Mouse (Mus musculus): ENCODE measurements around the gene Crybg1. TPM values are rescaled to one million over a fixed set of nuclear protein-coding genes. Genes with fewer than 3 reads are reported as not detected.

Gene Crybg1
- polyA plus RNA-seq, 1 experiment: 0.40 TPM

DNA sequence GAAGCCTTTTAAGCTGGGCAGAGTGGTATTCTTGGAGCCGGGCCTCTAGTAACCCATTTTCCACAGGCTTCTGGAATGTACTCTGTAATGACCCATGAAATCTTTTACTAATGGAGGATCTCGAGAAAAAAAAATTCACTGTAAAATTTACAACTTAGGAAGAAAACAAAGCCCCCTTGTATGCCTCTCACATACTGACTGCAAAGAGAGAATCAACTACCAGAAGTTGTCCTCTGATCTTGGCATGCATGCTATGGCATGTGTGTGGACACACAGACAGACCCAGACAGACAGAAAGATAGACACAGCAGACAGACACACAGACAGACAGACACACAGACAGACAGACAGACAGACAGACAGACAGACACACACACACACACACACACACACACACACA, 8.8 kb upstream of the Crybg1 start:
- H3K4me3 ChIP-seq (ENCODE audit: insufficient read depth, low read length): no peak overlapping the region
- no peak for TF ChIP-seq CTCF (IDR thresholded peaks at IDR 0.05; ENCODE audit: extremely low read depth, insufficient read depth, low read length)
- no peak for TF ChIP-seq POLR2A (IDR thresholded peaks at IDR 0.05; ENCODE audit: extremely low read depth, insufficient read depth, low read length)
- no peaks in the 10 kb centered on the region for H3K4me1 ChIP-seq (ENCODE audit: control insufficient read depth, insufficient read depth, low read length)
- H3K27ac ChIP-seq (ENCODE audit: insufficient read depth, low read length): no peak overlapping the region

DNA sequence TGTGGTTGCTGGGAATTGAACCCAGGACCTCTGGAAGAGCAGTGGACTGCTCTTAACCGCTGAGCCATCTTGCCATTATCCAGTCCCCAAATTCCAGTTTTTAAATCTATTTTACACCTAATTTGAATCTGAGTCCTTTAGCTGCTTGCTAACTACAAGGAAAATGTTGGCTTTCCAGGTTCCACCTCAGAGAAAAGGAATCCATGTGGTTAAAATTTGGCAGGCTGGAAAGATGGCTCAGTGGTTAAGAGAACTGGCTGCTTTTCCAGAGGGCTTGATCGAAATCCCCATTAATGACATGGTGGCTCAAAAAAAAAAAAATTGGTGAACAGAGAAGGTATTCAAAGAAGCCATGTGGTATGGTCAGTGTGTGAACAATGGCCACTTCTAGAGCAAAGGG, 1.8 kb upstream of the Crybg1 start:
- H3K4me1 ChIP-seq (ENCODE audit: control insufficient read depth, insufficient read depth, low read length): no peaks in the 10 kb centered on the region
- TF ChIP-seq CTCF (IDR thresholded peaks at IDR 0.05; ENCODE audit: extremely low read depth, insufficient read depth, low read length): no peak
- TF ChIP-seq POLR2A (IDR thresholded peaks at IDR 0.05; ENCODE audit: extremely low read depth, insufficient read depth, low read length): no peak
- no peak overlapping the region for H3K27ac ChIP-seq (ENCODE audit: insufficient read depth, low read length)
- no peak overlapping the region for H3K4me3 ChIP-seq (ENCODE audit: insufficient read depth, low read length)

DNA sequence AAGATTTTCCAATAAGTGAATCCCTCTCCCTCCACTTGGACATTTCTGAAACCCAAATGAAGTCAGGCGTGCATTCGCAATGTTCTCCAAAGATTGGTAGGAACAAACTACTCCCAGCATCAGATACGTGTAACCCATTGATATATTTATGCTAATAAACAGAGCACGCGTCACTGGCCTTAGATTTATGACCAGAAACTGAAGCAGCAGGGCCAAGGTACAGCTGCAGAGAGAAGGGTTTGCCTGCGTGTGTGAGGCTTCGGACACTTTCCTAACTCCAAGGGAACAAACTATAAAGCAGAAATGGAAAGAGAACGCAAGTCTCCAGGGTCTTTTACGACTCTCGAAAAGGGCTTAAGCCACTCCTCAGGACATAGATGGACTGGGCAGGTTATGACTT, 5.3 kb downstream of the Crybg1 start:
- H3K27ac ChIP-seq (ENCODE audit: insufficient read depth, low read length): no peak overlapping the region
- H3K4me3 ChIP-seq (ENCODE audit: insufficient read depth, low read length): no peak overlapping the region
- TF ChIP-seq POLR2A (IDR thresholded peaks at IDR 0.05; ENCODE audit: extremely low read depth, insufficient read depth, low read length) (no peak), CTCF (IDR thresholded peaks at IDR 0.05; ENCODE audit: extremely low read depth, insufficient read depth, low read length) (no peak)
- H3K4me1 ChIP-seq (ENCODE audit: control insufficient read depth, insufficient read depth, low read length): no peaks in the 10 kb centered on the region

DNA sequence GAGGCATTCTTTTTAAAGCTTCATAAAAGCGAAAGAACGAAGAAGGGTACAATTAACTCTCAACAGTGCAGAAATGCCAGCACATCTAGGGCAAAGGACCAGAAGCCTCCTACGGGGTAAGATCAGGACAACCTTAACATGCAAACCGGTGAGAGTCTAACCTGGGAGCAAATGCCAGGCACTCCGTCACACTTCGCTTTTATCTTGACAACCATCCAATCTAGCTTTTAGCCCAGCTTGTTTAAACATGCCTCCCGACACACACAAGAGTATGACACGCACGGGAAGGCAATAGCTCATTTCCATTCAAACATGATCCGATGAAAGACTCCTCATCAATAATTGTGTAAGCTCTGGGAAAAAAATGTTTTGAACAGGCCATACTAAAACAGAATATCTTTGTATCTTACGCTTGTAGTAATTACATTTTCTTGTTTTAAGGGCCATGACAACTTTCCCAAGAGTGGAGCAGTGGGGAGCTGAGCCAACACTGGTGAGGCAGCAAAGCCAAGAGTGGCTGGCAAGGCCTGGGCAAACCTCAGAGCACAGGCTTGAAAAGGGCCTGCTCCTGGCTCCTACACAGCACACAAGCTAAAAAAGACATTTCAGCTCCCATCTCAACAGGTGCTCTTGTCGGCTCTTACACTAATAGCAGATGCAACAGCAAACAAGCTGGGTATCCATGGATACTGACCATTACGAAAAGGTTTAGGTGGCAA, 10.4 kb downstream of the Crybg1 start:
- Histone ChIP-seq H3K4me3 (ENCODE audit: insufficient read depth, low read length) (no peak overlapping the region), H3K4me1 (ENCODE audit: control insufficient read depth, insufficient read depth, low read length) (no peaks in the 10 kb centered on the region), H3K27ac (ENCODE audit: insufficient read depth, low read length) (no peak overlapping the region)
- TF ChIP-seq CTCF (IDR thresholded peaks at IDR 0.05; ENCODE audit: extremely low read depth, insufficient read depth, low read length): no peak
- no peak for TF ChIP-seq POLR2A (IDR thresholded peaks at IDR 0.05; ENCODE audit: extremely low read depth, insufficient read depth, low read length)

DNA sequence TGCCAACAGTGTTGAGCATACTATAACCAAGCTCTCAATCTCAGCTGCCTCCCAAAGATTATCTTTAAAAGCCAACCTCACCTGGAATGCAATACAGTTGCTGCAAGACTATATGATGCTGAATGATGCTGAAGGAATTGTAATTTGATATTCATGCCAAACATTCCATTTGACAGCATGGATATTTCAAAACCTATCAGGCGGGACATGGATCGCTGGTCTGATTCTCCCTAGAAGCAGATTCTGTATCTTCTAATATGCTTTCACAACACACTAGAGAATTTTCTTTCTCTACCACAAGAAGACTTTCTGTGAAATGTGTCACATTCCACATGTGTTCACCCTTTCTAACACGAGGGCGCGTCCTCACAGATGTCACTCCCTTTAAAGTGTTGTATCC, 22.6 kb downstream of the Crybg1 start:
- H3K27ac ChIP-seq (ENCODE audit: insufficient read depth, low read length): no peak overlapping the region
- H3K4me1 ChIP-seq (ENCODE audit: control insufficient read depth, insufficient read depth, low read length): no peaks in the 10 kb centered on the region
- no peak overlapping the region for H3K4me3 ChIP-seq (ENCODE audit: insufficient read depth, low read length)
- TF ChIP-seq POLR2A (IDR thresholded peaks at IDR 0.05; ENCODE audit: extremely low read depth, insufficient read depth, low read length): no peak
- TF ChIP-seq CTCF (IDR thresholded peaks at IDR 0.05; ENCODE audit: extremely low read depth, insufficient read depth, low read length): no peak

DNA sequence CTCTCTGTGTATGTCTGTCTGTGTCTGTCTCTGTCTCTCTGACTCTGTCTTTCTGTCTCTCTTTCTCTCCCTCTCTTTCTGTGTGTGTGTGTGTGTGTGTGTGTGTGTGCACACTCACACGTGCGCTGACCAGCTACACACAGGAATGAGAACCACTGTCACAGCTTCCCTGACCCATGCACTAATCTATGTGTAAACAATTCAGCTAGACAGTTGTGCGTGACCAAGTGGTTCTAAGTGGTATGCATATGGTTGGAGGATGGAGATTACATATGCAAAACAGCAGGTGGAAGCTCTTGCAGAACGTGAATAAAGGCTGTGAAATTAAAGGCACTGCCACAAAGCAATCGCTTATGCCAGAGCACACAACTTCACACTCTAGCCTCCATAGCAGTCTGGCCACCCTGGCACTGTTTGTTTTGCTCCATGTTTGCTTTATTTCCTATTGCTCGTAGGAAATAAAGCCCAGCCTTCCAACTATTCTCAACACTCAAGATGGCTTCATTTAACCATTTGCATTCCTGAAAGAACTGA, 24.2 kb downstream of the Crybg1 start:
- no peak overlapping the region for H3K4me3 ChIP-seq (ENCODE audit: insufficient read depth, low read length)
- no peaks in the 10 kb centered on the region for H3K4me1 ChIP-seq (ENCODE audit: control insufficient read depth, insufficient read depth, low read length)
- TF ChIP-seq CTCF (IDR thresholded peaks at IDR 0.05; ENCODE audit: extremely low read depth, insufficient read depth, low read length): no peak
- no peak for TF ChIP-seq POLR2A (IDR thresholded peaks at IDR 0.05; ENCODE audit: extremely low read depth, insufficient read depth, low read length)
- H3K27ac ChIP-seq (ENCODE audit: insufficient read depth, low read length): no peak overlapping the region

DNA sequence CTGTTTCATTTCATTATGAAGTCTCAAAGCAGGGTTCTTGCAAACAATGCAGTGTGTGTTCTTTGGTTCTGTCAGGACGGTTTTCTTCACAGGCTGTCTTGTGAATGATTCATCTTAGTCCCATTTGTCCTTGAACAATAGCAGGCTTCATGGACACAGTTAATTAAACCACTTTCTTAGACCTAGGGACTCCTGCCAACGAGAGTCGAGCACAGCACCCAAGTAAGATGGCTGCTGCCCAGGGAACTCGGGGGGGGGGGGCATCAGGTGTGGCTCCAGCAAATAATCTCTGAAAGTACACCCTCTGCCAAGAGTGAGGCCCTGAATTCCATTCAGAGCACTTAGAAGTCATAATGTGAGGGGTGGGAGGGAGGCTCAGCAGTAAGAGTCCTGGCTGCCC, 30.0 kb downstream of the Crybg1 start:
- Histone ChIP-seq H3K4me3 (ENCODE audit: insufficient read depth, low read length) (no peak overlapping the region), H3K27ac (ENCODE audit: insufficient read depth, low read length) (no peak overlapping the region), H3K4me1 (ENCODE audit: control insufficient read depth, insufficient read depth, low read length) (no peaks in the 10 kb centered on the region)
- TF ChIP-seq CTCF (IDR thresholded peaks at IDR 0.05; ENCODE audit: extremely low read depth, insufficient read depth, low read length): no peak
- TF ChIP-seq POLR2A (IDR thresholded peaks at IDR 0.05; ENCODE audit: extremely low read depth, insufficient read depth, low read length): no peak

DNA sequence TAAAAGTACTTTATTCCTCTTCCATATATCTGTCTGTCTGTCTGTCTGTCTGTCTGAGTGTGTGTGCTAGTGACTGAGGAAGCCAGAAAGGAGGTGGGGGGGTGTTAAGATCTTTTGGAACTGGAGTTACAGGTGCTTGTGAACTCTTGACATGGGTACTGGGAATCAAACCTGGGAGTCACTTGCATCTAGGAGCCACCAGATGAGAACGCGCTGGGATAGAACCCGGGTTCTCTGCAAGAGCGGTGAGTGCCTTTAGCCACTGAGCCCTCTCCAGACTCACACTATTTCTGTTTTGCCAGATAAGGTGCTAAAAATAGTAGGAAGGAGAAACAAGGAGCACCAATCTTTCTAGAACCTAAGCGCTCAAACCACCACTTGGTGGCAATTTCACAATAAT, 31.9 kb downstream of the Crybg1 start:
- TF ChIP-seq POLR2A (IDR thresholded peaks at IDR 0.05; ENCODE audit: extremely low read depth, insufficient read depth, low read length) (no peak), CTCF (IDR thresholded peaks at IDR 0.05; ENCODE audit: extremely low read depth, insufficient read depth, low read length) (no peak)
- no peak overlapping the region for H3K27ac ChIP-seq (ENCODE audit: insufficient read depth, low read length)
- H3K4me1 ChIP-seq (ENCODE audit: control insufficient read depth, insufficient read depth, low read length): no peaks in the 10 kb centered on the region
- H3K4me3 ChIP-seq (ENCODE audit: insufficient read depth, low read length): no peak overlapping the region

DNA sequence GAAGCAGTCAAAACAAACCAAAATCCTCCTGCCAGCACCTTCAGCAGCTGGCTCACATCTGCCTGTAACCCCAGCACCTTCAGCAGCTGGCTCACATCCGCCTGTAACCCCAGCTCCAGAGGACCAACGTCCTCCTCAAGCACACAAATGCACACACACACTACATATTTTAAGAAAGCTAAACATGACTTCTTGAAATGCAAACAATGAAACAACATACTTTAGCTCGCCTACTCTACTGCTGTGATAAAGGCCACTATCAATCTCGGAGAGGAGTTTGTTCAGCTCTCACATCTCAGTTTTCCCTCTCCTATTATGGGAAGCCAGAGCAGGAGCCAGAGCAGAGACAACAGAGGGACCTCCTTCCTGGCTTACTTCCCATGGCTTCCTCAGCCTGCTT, 34.0 kb downstream of the Crybg1 start:
- Histone ChIP-seq H3K4me3 (ENCODE audit: insufficient read depth, low read length) (no peak overlapping the region), H3K4me1 (ENCODE audit: control insufficient read depth, insufficient read depth, low read length) (no peaks in the 10 kb centered on the region), H3K27ac (ENCODE audit: insufficient read depth, low read length) (no peak overlapping the region)
- TF ChIP-seq POLR2A (IDR thresholded peaks at IDR 0.05; ENCODE audit: extremely low read depth, insufficient read depth, low read length): no peak
- no peak for TF ChIP-seq CTCF (IDR thresholded peaks at IDR 0.05; ENCODE audit: extremely low read depth, insufficient read depth, low read length)

DNA sequence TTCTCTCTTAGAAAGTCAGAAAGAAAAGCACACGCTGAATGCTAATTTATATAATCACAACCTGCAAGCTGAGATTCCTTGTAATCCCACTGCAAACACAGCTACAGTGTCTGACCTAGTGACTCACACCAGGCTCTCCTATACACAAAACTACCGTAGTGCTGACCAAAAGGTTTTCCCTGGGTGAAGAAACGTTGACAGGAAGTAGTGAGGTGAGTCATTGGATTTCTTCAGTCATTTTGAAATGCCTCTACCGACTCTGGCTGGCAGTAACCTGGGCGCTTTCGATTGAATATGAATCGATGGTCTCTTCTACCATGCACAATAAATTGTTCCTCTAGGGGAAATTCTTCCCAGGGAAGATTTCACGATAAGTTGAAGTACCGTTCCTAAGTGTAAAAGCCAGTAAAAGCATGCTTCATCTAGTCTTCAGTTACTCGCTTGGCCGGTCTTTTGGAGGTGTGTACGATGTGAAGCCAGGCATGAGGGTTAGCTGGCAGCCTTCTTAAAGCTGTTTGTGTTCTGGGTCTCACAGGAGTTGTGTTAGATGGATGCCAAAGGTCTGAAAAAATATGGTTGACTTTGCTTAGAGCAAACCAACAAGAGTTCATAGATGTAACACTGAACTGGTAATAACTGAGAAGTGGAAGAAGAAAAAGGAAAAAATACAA, 36.5 kb downstream of the Crybg1 start:
- H3K27ac ChIP-seq (ENCODE audit: insufficient read depth, low read length): no peak overlapping the region
- H3K4me3 ChIP-seq (ENCODE audit: insufficient read depth, low read length): no peak overlapping the region
- TF ChIP-seq CTCF (IDR thresholded peaks at IDR 0.05; ENCODE audit: extremely low read depth, insufficient read depth, low read length) (no peak), POLR2A (IDR thresholded peaks at IDR 0.05; ENCODE audit: extremely low read depth, insufficient read depth, low read length) (no peak)
- no peaks in the 10 kb centered on the region for H3K4me1 ChIP-seq (ENCODE audit: control insufficient read depth, insufficient read depth, low read length)

Measured in cortical plate, adult 2 months (tissue).